Comparison of ENCODE assay signal across 9 mouse cellular contexts in genomic region chr2:79370711-79371312, GRCm38 (mm10).
DNase-seq lines count a peak whose midpoint lies in the region; ATAC-seq lines count a peak whose summit lies in the region.
"Had no signal": no experiment of that assay in that cellular context is flagged by ENCODE, and none has a peak within 500 bp of the region (broad histone marks: within the 10 kb centered on the region; RNA-seq: fewer than 3 reads in every experiment).

No protein-coding gene starts in this region.

- WGBS in forebrain, embryonic 14.5 days, result 81% methylated on average over 9 of the region's 9 CpGs

- peak; percentile 84 to 85 for ATAC-seq in hematopoietic stem cell, adult 5-6 weeks (replicated peaks in 1 of 2; ENCODE audit: insufficient read depth in 1 of 2, low FRiP score in 2 of 2, low TSS enrichment in 1 of 2, low read depth in 1 of 2, poor library complexity in 2 of 2, severe bottlenecking in 2 of 2)
- ATAC-seq in forebrain, embryonic 14.5 days, result no peak

- no peaks in the 10 kb centered on the region for H3K36me3 ChIP-seq in forebrain, embryonic 14.5 days (ENCODE audit: control insufficient read depth, insufficient read depth, low read length)
- H3K36me3 ChIP-seq: liver, embryonic 15.5 days had no signal

- H3K27me3 ChIP-seq in forebrain, embryonic 14.5 days (replicated peaks; ENCODE audit: control insufficient read depth, insufficient read depth, low read length), result no peaks in the 10 kb centered on the region
- H3K27me3 ChIP-seq: liver, embryonic 15.5 days had no signal

- no peak overlapping the region for H3K9ac ChIP-seq in forebrain, embryonic 14.5 days (ENCODE audit: low read length)
- H3K9ac ChIP-seq: liver, embryonic 15.5 days had no signal

- H3K9me3 ChIP-seq in forebrain, embryonic 14.5 days (replicated peaks; ENCODE audit: control insufficient read depth, low read length), result no peaks in the 10 kb centered on the region
- H3K9me3 ChIP-seq: liver, embryonic 15.5 days had no signal

- intact Hi-C loops in gastrocnemius, postnatal 36 days (cut with DNase I), result loop anchor here (5.0 kb wide), 1 partner anchor 126 kb away; no protein-coding TSS in a partner anchor

- DNase-seq in adrenal gland, postnatal 14 days, result peak; percentile 7
- no peak for DNase-seq in adrenal gland, adult 8-10 months
- peak; percentile 11 for DNase-seq in spleen, adult 12 weeks (ENCODE audit: low spot score)
- DNase-seq in spleen, postnatal 14 days (ENCODE audit: low spot score in 2 of 2), result no peak
- DNase-seq in forebrain, embryonic 14.5 days (ENCODE audit: low spot score), result no peak
- DNase-seq in gastrocnemius, postnatal 36 days, result no peak
- DNase-seq in left cerebral cortex, adult 18-20 months (ENCODE audit: low spot score in 2 of 2), result no peak

- H3K27ac ChIP-seq in forebrain, embryonic 14.5 days (ENCODE audit: low read depth, low read length), result no peak overlapping the region
- H3K27ac ChIP-seq: liver, embryonic 15.5 days had no signal

- H3K4me1 ChIP-seq in forebrain, embryonic 14.5 days (ENCODE audit: control insufficient read depth, insufficient read depth, low read length), result no peaks in the 10 kb centered on the region
- H3K4me1 ChIP-seq: liver, embryonic 15.5 days had no signal

- no peak overlapping the region for H3K4me3 ChIP-seq in forebrain, embryonic 14.5 days (ENCODE audit: low read depth, low read length)
- H3K4me3 ChIP-seq: liver, embryonic 15.5 days had no signal

- H3K4me2 ChIP-seq in forebrain, embryonic 14.5 days (ENCODE audit: low read length), result no peak overlapping the region
- H3K4me2 ChIP-seq: liver, embryonic 15.5 days had no signal

Comparison
In these comparisons a context has a peak if more than half of its experiments do, and no peak if none do; other contexts are left out.
1. DNase-seq: peak in adrenal gland, postnatal 14 days (single experiment) and spleen, adult 12 weeks (single experiment); none in adrenal gland, adult 8-10 months (single experiment), spleen, postnatal 14 days (0 of 2), forebrain, embryonic 14.5 days (single experiment), gastrocnemius, postnatal 36 days (0 of 2) and left cerebral cortex, adult 18-20 months (0 of 2).